Mouse (Mus musculus) cerebellum, adult 2 months (tissue): ENCODE results near the gene Klhdc3.

Experiments
- CTCF ChIP-seq: fragments of 200-500 bp; IDR thresholded peaks from 2 replicates; pipeline ENCODE4 v1.5.1; 2011; ENCODE audit warnings: low read depth, mild to moderate bottlenecking, control low read depth, low read length, moderate library complexity, borderline replicate concordance; ENCODE audit not compliant: insufficient read depth
- POLR2A ChIP-seq: fragments of 200-500 bp; IDR thresholded peaks from 2 replicates; pipeline ENCODE4 v1.6.1; 2011; ENCODE audit warnings: low read length, control low read depth, borderline replicate concordance; ENCODE audit not compliant: insufficient read depth

DNA sequence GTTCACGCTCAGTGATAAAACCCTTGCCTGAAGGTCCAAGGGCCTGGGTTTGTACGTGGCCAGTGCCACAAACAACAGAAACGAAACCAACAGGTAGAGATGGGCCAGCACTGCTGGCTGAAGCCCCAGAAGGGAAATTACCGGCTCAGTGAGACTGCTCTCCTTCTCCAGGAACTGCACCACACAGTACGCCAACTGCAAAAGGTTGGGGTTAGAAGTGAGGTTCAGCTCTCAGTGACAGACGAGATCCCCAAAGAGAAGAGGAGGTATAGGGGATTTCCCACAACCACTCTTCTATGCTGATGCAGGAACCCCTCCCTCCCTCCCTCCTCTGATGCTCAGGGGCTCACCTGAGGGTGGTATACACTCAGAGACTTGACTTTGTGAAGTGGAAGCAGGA is 5.2 kb upstream of the Klhdc3 start:
- TF ChIP-seq CTCF (no peak), POLR2A (no peak)
